Mouse (Mus musculus) embryonic facial prominence, embryonic 13.5 days (tissue): ENCODE data around the gene Gm8947. TPM values are rescaled to one million over a fixed set of nuclear protein-coding genes. Genes with fewer than 3 reads are reported as not detected.
"Not testable (repeated sequence)": the region's sequence is repeated elsewhere in the genome, so short reads cannot be mapped to it uniquely, and the experiment has no call there.

Experiments
- ATAC-seq: fragments of 200-750 bp; cut with Nextera tagmentation; 2 replicates; pipeline ENCODE4 v1.8.0; 2017; ENCODE audit warnings: low read depth; ENCODE audit not compliant: insufficient number of reproducible peaks, insufficient read depth, low FRiP score, low TSS enrichment
- H3K27ac ChIP-seq: fragments of 300-500 bp; sonication (generic); 2 replicates; pipeline ENCODE4 v1.5.1; 2015; ENCODE audit warnings: moderate library complexity, mild to moderate bottlenecking, inconsistent platforms
- H3K27me3 ChIP-seq: fragments of 300-500 bp; sonication (generic); 2 replicates; pipeline ENCODE4 v1.6.1; 2015; ENCODE audit warnings: mild to moderate bottlenecking, inconsistent platforms
- H3K36me3 ChIP-seq: fragments of 300-500 bp; sonication (generic); 2 replicates; pipeline ENCODE4 v1.6.1; 2015; ENCODE audit warnings: mild to moderate bottlenecking, inconsistent platforms
- H3K4me1 ChIP-seq: fragments of 300-500 bp; sonication (generic); 2 replicates; pipeline ENCODE4 v1.6.1; 2015; ENCODE audit warnings: inconsistent platforms
- H3K4me2 ChIP-seq: fragments of 300-500 bp; sonication (generic); 2 replicates; pipeline ENCODE4 v1.6.1; 2015; ENCODE audit warnings: moderate library complexity, mild to moderate bottlenecking, inconsistent platforms
- H3K4me3 ChIP-seq: fragments of 300-500 bp; sonication (generic); 2 replicates; pipeline ENCODE4 v1.5.1; 2015; ENCODE audit warnings: mild to moderate bottlenecking, inconsistent platforms
- H3K9ac ChIP-seq: fragments of 300-500 bp; sonication (generic); 2 replicates; pipeline ENCODE4 v1.6.1; 2015; ENCODE audit warnings: mild to moderate bottlenecking, inconsistent platforms
- H3K9me3 ChIP-seq: fragments of 300-500 bp; sonication (generic); 2 replicates; pipeline ENCODE4 v1.6.1; 2016; ENCODE audit warnings: inconsistent platforms
- WGBS: fragments of 180-500 bp; shearing (Covaris S2); methylation state at CpG from one replicate; pipeline ENCODE4 v1.1.7; 2015; ENCODE audit warnings: mixed read lengths; 5-methylcytosine and 5-hydroxymethylcytosine counted together
- polyA plus RNA-seq: library from polyadenylated mRNA; unstranded; fragments of >200 nt; fragmentation: Nextera tagmentation; extraction: Ambion mirVana; gene quantifications from 2 replicates; pipeline ENCODE4 v1.2.1, GENCODE M21; 2015

The Gm8947 gene
- polyA plus RNA-seq = not detected in 2 replicates

DNA sequence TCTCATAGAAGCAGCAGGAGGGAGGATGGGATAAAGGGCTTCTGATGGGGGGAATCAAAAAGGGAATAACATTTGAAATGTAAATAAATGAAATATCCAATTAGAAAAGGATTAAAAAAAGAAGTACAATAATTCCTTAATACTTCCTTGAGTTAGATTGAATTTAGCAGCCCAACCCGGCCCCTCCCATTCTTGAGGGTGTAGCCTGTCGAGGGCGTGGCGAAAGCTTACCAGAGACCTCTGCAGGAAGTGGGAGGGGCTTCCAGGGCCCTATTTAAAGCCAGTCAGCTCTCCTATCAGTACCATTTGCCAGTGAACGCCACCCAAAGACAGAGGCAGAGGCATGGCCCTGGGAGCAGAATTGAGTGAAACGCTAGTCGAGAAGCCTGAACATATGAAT is at the start of gene Gm8947:
Gm8947 (plus strand) TSS at position 302 of the 400 bp plus-strand sequence.
- H3K36me3 ChIP-seq, H3K4me1 ChIP-seq, H3K27ac ChIP-seq, ATAC-seq, H3K9me3 ChIP-seq, H3K4me2 ChIP-seq, H3K4me3 ChIP-seq, H3K9ac ChIP-seq, H3K27me3 ChIP-seq: not testable (repeated sequence)
- 100% methylated on average over 1 of the region's 7 CpGs for WGBS

DNA sequence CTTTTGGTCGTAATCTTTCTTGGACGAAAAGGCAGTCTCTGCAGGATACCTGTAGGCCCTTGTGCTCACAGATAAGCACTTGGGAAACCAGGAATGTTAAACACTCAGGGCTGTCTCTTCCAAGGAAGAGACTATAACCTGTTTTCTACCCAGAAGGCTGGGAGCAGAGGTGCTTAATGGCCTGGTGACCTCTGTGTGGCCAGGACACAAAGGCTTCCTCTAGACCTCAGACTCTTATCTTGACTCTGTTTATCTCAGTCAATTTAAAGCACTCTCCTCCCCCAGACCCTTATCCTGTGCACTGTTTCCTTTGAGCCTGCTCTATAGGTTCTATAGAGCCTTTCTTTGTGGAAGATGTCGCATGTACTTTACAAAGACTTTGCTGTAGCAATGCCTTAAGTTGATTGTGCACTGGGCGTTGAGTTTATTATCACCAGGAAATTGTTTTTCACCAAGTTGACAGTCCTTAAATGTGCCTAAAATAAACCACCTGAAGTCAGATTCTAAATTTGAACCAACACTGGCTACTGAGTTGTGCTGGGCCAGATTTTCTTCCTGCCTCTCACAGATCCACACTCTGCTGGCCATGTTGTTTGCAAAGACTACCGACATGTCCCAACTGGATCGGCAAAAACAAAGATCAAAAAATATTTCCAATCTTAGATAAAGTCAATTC is 47.6 kb upstream of the Gm8947 start:
- Histone ChIP-seq H3K4me2 (no peak overlapping the region), H3K27me3 (no peaks in the 10 kb centered on the region), H3K9me3 (no peaks in the 10 kb centered on the region), H3K27ac (no peak overlapping the region), H3K9ac (no peak overlapping the region), H3K36me3 (no peaks in the 10 kb centered on the region), H3K4me3 (no peak overlapping the region), H3K4me1 (peaks cover 21% of the 10 kb centered on the region)
- WGBS = 78% methylated on average over 6 of the region's 6 CpGs
- ATAC-seq = no peak

DNA sequence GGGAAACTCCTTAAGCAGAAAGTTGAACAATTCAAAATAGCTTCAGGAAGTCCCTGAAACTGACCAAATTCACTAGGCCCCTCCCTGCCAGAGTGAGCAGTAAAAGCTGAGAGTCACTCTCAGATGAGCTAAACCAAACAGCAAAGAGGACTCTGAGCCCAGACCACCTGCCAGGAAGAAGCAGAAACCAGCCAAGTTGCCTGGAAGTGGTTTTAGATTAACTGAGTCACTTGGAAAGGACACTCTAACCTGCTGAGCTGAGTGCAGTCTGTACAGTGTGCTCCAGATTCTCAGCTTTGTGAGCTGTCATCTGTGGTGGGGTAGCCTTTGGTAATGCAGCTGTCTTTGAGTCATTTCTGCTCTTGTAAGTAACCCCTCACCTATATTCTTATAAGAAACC is 44.4 kb upstream of the Gm8947 start:
- H3K27me3 ChIP-seq = no peaks in the 10 kb centered on the region
- no peak for ATAC-seq
- H3K9me3 ChIP-seq = no peaks in the 10 kb centered on the region
- no peak overlapping the region for H3K4me2 ChIP-seq
- no peak overlapping the region for H3K9ac ChIP-seq
- H3K27ac ChIP-seq = no peak overlapping the region
- no peak overlapping the region for H3K4me3 ChIP-seq
- H3K36me3 ChIP-seq = no peaks in the 10 kb centered on the region
- 0 out of 2 replicates have a peak, but pooled peaks cover 1% of the 10 kb centered on the region for H3K4me1 ChIP-seq

DNA sequence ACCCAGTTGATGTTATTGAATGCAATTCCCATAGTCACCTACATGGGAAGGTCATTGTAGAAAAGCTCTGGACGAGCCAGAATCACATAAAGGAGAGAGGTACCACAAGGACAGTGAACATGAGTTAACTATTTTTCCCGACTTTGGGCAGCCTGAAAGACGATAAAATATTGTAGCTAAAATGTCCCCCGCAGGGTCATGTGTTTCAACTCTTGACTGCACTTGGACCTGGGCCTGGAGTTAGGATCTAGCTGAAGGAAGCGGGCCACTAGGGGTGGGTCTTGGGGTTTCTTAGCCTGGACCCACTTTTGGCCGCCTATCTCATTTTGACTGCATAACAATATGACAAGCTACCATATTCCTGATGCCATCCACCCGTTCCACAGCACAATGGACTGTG is 42.0 kb upstream of the Gm8947 start:
- H3K9me3 ChIP-seq = no peaks in the 10 kb centered on the region
- no peaks in the 10 kb centered on the region for H3K27me3 ChIP-seq
- no peak overlapping the region for H3K9ac ChIP-seq
- 0 out of 2 replicates have a peak, but pooled peaks cover 5% of the 10 kb centered on the region for H3K4me1 ChIP-seq
- H3K4me3 ChIP-seq = no peak overlapping the region
- 90% methylated on average over 7 of the region's 7 CpGs for WGBS
- H3K4me2 ChIP-seq = no peak overlapping the region
- H3K36me3 ChIP-seq = no peaks in the 10 kb centered on the region
- H3K27ac ChIP-seq = no peak overlapping the region
- ATAC-seq = no peak

DNA sequence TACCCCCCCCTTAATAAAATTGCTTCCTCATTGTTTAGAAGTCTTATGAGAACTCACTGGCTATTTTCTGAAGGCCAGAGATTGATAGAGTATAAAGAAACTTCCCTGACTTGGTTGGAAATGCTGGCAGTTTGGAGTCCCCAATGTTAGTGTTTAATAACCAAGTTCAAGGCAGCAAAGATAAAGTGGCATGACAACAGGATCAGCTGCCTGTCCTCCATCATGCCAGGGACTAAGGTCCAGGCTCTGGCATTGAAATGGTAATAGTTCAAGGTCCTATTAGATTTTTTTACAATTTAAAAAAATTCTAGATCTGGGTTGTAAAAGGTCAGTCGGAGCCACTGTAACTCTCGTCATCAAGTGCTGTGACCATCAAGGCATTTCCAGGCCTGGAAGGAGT is 41.1 kb upstream of the Gm8947 start:
- Histone ChIP-seq H3K9ac (no peak overlapping the region), H3K27ac (no peak overlapping the region), H3K27me3 (no peaks in the 10 kb centered on the region), H3K4me3 (no peak overlapping the region), H3K9me3 (no peaks in the 10 kb centered on the region), H3K4me2 (no peak overlapping the region), H3K36me3 (no peaks in the 10 kb centered on the region), H3K4me1 (0 out of 2 replicates have a peak, but pooled peaks cover 5% of the 10 kb centered on the region)
- 68% methylated on average over 2 of the region's 2 CpGs for WGBS
- ATAC-seq = no peak

DNA sequence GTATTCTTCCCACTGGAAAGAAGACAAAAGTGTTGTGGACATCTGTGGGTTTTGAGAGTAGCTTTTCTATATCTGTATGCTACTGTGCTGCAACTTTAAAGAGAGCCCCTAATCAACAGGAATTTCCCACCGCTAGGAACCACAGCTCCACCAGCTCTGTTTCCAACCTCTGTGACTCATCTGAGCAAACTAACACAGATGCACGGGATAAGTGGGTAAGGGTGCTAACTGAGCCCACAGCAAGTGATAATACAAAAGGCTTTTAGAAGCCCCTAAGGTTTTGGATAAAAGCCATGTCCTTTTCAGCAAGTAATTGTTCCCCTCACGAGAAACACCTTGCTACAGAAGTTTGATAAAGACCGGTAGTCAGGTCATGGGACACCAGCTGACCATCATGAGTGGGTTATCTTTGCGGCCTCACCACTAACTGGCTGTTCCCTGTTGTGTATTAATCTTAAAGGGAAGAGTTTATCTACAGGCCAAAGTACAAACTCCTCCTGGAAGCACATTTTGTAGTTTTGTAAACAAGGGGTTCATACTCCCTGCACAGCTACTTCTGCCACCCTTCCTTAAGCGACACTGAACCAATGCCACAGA is 39.0 kb upstream of the Gm8947 start:
- Histone ChIP-seq H3K4me2 (no peak overlapping the region), H3K9me3 (no peaks in the 10 kb centered on the region), H3K27ac (no peak overlapping the region), H3K27me3 (no peaks in the 10 kb centered on the region), H3K9ac (no peak overlapping the region), H3K4me3 (no peak overlapping the region), H3K36me3 (no peaks in the 10 kb centered on the region), H3K4me1 (0 out of 2 replicates have a peak, but pooled peaks cover 5% of the 10 kb centered on the region)
- no peak for ATAC-seq
- WGBS = 75% methylated on average over 6 of the region's 6 CpGs

DNA sequence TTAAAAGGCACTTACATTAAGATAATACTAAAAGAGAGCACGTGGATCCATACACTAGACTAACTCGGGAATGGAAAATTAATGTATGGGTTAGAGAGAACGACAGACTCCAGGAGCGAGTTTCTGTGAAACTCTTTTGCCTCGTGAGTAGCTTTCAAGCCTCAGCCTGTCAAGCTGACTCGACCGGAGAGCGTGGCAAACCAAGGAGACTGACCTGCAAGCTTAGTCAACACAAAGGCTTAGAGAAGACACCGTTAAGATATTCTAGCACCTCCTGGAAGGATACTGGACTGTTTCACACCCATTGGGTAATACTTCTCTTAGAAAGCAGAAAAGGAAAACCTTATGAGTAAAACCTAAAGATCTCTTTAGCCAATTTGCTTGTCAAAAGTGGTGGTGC is 38.0 kb upstream of the Gm8947 start:
- H3K36me3 ChIP-seq, H3K27me3 ChIP-seq, H3K27ac ChIP-seq, H3K9me3 ChIP-seq, H3K4me3 ChIP-seq, H3K4me1 ChIP-seq, ATAC-seq, H3K9ac ChIP-seq, H3K4me2 ChIP-seq: not testable (repeated sequence)
- WGBS = 88% methylated on average over 9 of the region's 9 CpGs

DNA sequence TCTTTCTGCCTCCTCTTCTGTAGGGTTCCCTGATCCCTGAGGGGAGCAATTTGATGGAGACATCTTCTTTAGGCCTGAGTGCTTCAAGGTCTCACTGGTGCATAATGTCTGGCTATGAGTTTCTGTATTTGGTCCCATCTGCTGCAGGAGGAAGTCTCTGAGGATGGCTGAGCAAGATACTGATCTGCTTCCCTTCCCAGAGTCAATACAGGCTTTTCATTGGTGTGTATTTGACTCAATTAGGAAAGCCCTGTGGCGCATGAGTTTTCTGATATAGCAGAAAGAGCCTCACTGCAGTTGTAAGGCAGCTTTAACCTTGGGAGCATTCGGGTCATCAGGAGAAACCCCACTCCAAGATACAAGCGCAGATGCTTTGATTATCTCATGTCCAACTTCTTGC is 36.0 kb upstream of the Gm8947 start:
- H3K9me3 ChIP-seq = no peaks in the 10 kb centered on the region
- peaks cover 9% of the 10 kb centered on the region; the same call in 1 of the 2 replicates for H3K4me1 ChIP-seq
- H3K36me3 ChIP-seq = no peaks in the 10 kb centered on the region
- no peak overlapping the region for H3K4me3 ChIP-seq
- no peak overlapping the region for H3K4me2 ChIP-seq
- no peak overlapping the region for H3K9ac ChIP-seq
- H3K27me3 ChIP-seq = no peaks in the 10 kb centered on the region
- ATAC-seq = no peak
- H3K27ac ChIP-seq = no peak overlapping the region
- WGBS = 90% methylated on average over 3 of the region's 3 CpGs

DNA sequence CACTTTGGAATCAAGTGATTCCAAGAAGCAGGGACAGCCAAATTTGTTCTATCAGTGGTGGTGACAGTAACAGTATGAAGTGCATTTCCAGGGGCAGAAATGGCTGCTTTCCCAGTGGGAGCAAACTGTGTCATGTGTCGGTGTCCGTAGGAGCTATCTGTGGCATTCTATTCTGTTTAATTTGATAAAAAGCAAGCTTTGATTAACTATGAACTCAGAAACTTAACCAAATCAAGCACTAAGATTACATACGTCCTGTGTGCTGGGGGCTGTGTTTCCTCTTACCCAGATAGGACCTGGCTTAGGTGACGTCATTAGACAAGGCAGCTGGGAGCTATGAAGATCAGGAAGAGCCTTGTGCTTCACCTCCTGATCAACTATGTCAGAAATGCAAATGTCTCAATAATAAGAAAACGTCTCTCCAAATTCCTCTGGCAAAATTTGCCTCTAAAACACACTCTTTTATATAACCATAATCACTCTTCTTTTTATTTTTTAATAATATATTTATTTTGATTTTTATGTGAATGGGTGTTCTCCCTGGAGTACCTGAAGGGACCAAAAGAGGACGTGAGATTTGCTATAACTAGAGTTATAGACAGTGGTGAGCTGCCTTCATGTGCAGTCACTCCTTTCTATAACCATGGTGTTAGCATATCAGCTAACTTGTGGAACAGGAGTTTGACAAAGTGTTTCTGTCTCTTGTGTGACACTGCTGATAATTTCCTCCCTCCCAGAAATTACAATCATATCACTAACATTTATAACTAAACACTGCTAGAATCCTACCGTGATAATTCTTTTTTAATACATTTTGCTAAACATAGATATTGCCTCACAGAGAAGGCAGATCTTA is 35.2 kb upstream of the Gm8947 start:
- Histone ChIP-seq H3K4me1 (peaks cover 9% of the 10 kb centered on the region; the same call in 1 of the 2 replicates), H3K4me2 (no peak overlapping the region), H3K9me3 (no peaks in the 10 kb centered on the region), H3K9ac (no peak overlapping the region), H3K4me3 (no peak overlapping the region), H3K27me3 (no peaks in the 10 kb centered on the region), H3K36me3 (no peaks in the 10 kb centered on the region), H3K27ac (no peak overlapping the region)
- WGBS = 69% methylated on average over 7 of the region's 7 CpGs
- no peak for ATAC-seq

DNA sequence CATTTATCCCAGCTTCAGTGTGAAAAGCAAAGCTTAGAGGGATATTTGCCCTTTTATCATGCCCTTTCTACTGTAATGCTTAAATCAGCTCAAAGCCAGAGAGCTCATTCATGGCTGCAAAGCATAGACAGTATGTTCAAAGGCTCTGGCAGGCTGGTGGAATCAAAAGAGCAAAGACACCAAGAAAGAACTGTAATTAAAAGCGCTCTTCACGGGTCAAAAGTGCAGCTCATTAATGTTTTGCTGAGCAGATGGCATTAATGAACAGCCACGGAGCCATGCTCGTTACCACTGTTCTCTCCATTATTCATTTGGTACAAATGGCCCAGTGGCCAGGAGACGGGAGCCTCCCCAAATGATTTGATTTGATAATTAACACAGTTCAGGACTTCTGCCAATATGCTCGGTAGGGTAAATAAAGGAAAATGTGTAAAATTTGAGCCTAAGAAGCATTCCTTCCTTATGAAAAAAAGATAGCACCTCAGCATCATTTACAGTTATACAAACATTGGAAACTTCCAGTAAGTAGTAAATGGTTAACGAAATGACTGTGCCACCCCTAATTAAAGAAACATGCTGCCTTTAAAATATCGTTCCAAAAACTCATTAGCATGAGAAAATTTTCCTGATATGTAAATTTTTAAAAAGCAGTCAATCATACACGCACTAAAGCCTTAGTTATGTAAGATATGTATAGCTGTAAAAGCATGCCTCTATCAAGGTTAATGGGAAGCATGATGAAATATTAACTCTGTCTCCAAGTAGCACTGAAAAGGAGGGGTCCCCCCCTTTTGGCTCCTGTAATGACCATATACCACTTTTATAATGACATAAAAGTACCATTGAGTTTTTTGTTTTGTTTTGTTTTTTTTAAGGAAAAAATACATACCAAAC is 34.0 kb upstream of the Gm8947 start:
- WGBS = 55% methylated on average over 9 of the region's 9 CpGs
- H3K4me3 ChIP-seq = no peak overlapping the region
- no peaks in the 10 kb centered on the region for H3K36me3 ChIP-seq
- no peaks in the 10 kb centered on the region for H3K9me3 ChIP-seq
- no peak overlapping the region for H3K9ac ChIP-seq
- no peak overlapping the region for H3K4me2 ChIP-seq
- H3K27ac ChIP-seq = no peak overlapping the region
- no peaks in the 10 kb centered on the region for H3K27me3 ChIP-seq
- H3K4me1 ChIP-seq = peaks cover 4% of the 10 kb centered on the region; the same call in 1 of the 2 replicates
- no peak for ATAC-seq

DNA sequence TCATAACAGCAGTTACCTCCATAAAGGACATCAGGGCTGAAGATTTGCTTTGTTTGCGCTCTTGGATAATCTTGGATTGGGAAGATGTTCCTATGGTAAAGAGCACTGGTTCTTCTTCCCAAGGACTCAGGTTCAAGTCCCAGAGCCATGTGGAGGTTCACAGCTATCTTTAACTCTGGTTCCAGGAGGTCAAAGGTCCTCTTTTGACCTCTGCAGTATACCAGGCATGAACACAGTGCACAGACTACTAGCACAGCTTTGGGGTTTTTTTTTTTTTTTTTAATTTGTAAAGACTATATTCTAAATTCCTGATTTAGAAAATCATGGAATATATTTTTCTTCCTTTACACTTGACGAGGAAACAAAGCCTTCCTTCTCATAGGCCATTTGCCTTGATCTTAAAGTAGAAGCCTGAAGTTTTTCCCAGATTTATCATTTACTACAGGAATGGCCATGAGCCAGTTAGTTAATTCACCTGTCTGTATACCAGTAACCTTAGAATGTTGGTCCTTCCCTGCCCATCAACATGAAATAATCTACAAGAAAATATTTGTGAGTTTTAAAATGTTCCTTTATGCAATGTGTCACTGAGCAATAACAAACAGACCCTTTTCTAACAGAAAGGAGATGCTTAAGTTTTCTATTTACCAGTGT is 33.2 kb upstream of the Gm8947 start:
- H3K27ac ChIP-seq = no peak overlapping the region
- H3K36me3 ChIP-seq = no peaks in the 10 kb centered on the region
- no peak overlapping the region for H3K4me3 ChIP-seq
- peaks cover 4% of the 10 kb centered on the region; the same call in 1 of the 2 replicates for H3K4me1 ChIP-seq
- H3K27me3 ChIP-seq = no peaks in the 10 kb centered on the region
- no peak for ATAC-seq
- H3K9ac ChIP-seq = no peak overlapping the region
- H3K4me2 ChIP-seq = no peak overlapping the region
- WGBS = 84% methylated on average over 2 of the region's 2 CpGs
- no peaks in the 10 kb centered on the region for H3K9me3 ChIP-seq
